Mouse (Mus musculus): ENCODE results near the gene Slc35e2. TPM values are rescaled to one million over a fixed set of nuclear protein-coding genes. Genes with fewer than 3 reads are reported as not detected.
"Not testable (repeated sequence)": the region's sequence is repeated elsewhere in the genome, so short reads cannot be mapped to it uniquely, and the experiment has no call there.

Slc35e2 gene
- polyA plus RNA-seq, 1 experiment from 2014 or later = 4.0 TPM

GRCm38 (mm10) chr4:155564315-155565069, 36.7 kb upstream of the Slc35e2 start:
- CTCF ChIA-PET = interaction anchor here (1.4 to 1.5 kb wide), 2 partner anchors 9 to 15 kb away, joined by 3 to 5 read pairs; no protein-coding TSS in a partner anchor
- ATAC-seq = no peak

GRCm38 (mm10) chr4:155566555-155566954, 34.7 kb upstream of the Slc35e2 start:
- ChIA-PET POLR2A (no interaction called here), CTCF (interaction anchor here (0.6 kb wide), 1 partner anchor 14 kb away, joined by 3 read pairs; no protein-coding TSS in a partner anchor)
- H3K27me3 ChIP-seq = no peaks in the 10 kb centered on the region
- TF ChIP-seq CTCF (IDR thresholded peaks at IDR 0.05) = no peak
- in situ Hi-C loops (cut with MboI; ENCODE audit: low pct_unique_long_range_greater_than_20kb) = loop anchor here (5.0 kb wide), 2 partner anchors 84 to 199 kb away; no protein-coding TSS in a partner anchor
- ATAC-seq = no peak
- DNase-seq (ENCODE audit: low read depth, low spot score) = no peak

More at GRCm38 (mm10) chr4:155564315-155565069, 36.7 kb upstream of the Slc35e2 start:
- H3K27me3 ChIP-seq = no peaks in the 10 kb centered on the region
- POLR2A ChIA-PET = interaction anchor here (0.6 kb wide), 1 partner anchor 450 kb away, joined by 3 read pairs; no protein-coding TSS in a partner anchor
- no peak for DNase-seq (ENCODE audit: low read depth, low spot score)
- TF ChIP-seq CTCF (IDR thresholded peaks at IDR 0.05) = no peak
- in situ Hi-C loops (cut with MboI; ENCODE audit: low pct_unique_long_range_greater_than_20kb) = loop anchor here (5.0 kb wide), 2 partner anchors 82 to 197 kb away; no protein-coding TSS in a partner anchor

GRCm38 (mm10) chr4:155568170-155568569, 33.0 kb upstream of the Slc35e2 start:
- peak; percentile 70 for TF ChIP-seq CTCF (IDR thresholded peaks at IDR 0.05)
- in situ Hi-C loops (cut with MboI; ENCODE audit: low pct_unique_long_range_greater_than_20kb) = loop anchor here (5.0 kb wide), 2 partner anchors 86 to 201 kb away; no protein-coding TSS in a partner anchor
- ATAC-seq (no peak), DNase-seq (ENCODE audit: low read depth, low spot score) (no peak)
- CTCF ChIA-PET = no interaction called here
- H3K27me3 ChIP-seq = no peaks in the 10 kb centered on the region
- POLR2A ChIA-PET = no interaction called here

GRCm38 (mm10) chr4:155568632-155569370, 32.4 kb upstream of the Slc35e2 start:
- no peak for ATAC-seq
- in situ Hi-C loops (cut with MboI; ENCODE audit: low pct_unique_long_range_greater_than_20kb) = loop anchor here (5.0 kb wide), 2 partner anchors 86 to 202 kb away; no protein-coding TSS in a partner anchor
- no peak for DNase-seq (ENCODE audit: low read depth, low spot score)
- CTCF ChIA-PET = no interaction called here
- no peaks in the 10 kb centered on the region for H3K27me3 ChIP-seq
- TF ChIP-seq CTCF (IDR thresholded peaks at IDR 0.05) = peak; percentile 21
- POLR2A ChIA-PET = no interaction called here

GRCm38 (mm10) chr4:155569818-155570217, 31.4 kb upstream of the Slc35e2 start:
- ChIA-PET POLR2A (no interaction called here), CTCF (interaction anchor here (2.7 kb wide), 1 partner anchor 89 kb away, joined by 11 read pairs; no protein-coding TSS in a partner anchor)
- ATAC-seq = no peak
- no peak for DNase-seq (ENCODE audit: low read depth, low spot score)
- H3K27me3 ChIP-seq = no peaks in the 10 kb centered on the region
- no peak for TF ChIP-seq CTCF (IDR thresholded peaks at IDR 0.05)
- in situ Hi-C loops (cut with MboI; ENCODE audit: low pct_unique_long_range_greater_than_20kb) = loop anchor here (5.0 kb wide), 2 partner anchors 88 to 203 kb away; no protein-coding TSS in a partner anchor

- POLR2A ChIA-PET; in situ Hi-C loops (cut with MboI; ENCODE audit: low pct_unique_long_range_greater_than_20kb); H3K27me3 ChIP-seq; DNase-seq (ENCODE audit: low read depth, low spot score); ATAC-seq: not testable (repeated sequence)
- CTCF ChIA-PET = interaction anchor here (2.7 kb wide), 1 partner anchor 90 kb away, joined by 11 read pairs; no protein-coding TSS in a partner anchor
These were observed 30.9 kb upstream of the Slc35e2 start for GRCm38 (mm10) chr4:155570315-155570714.

GRCm38 (mm10) chr4:155571442-155571841, 29.8 kb upstream of the Slc35e2 start:
- ATAC-seq (no peak), DNase-seq (ENCODE audit: low read depth, low spot score) (no peak)
- ChIA-PET CTCF (interaction anchor here (1.3 to 2.7 kb wide), 2 partner anchors 9 to 91 kb away, joined by 5 to 11 read pairs; no protein-coding TSS in a partner anchor), POLR2A (no interaction called here)
- in situ Hi-C loops (cut with MboI; ENCODE audit: low pct_unique_long_range_greater_than_20kb) = no loop called here
- H3K27me3 ChIP-seq = no peaks in the 10 kb centered on the region
- no peak for TF ChIP-seq CTCF (IDR thresholded peaks at IDR 0.05)

GRCm38 (mm10) chr4:155573155-155573554, 28.1 kb upstream of the Slc35e2 start:
- ChIA-PET CTCF (interaction anchor here (1.3 kb wide), 1 partner anchor 8 kb away, joined by 3 read pairs; no protein-coding TSS in a partner anchor), POLR2A (interaction anchor here (0.6 kb wide), 1 partner anchor 54 kb away, joined by 4 read pairs; no protein-coding TSS in a partner anchor)
- no peak for TF ChIP-seq CTCF (IDR thresholded peaks at IDR 0.05)
- ATAC-seq (no peak), DNase-seq (ENCODE audit: low read depth, low spot score) (no peak)
- no peaks in the 10 kb centered on the region for H3K27me3 ChIP-seq
- in situ Hi-C loops (cut with MboI; ENCODE audit: low pct_unique_long_range_greater_than_20kb) = no loop called here

GRCm38 (mm10) chr4:155573876-155574275, 27.3 kb upstream of the Slc35e2 start:
- DNase-seq (ENCODE audit: low read depth, low spot score) (no peak), ATAC-seq (no peak)
- ChIA-PET POLR2A (no interaction called here), CTCF (interaction anchor here (1.3 kb wide), 1 partner anchor 9 kb away, joined by 3 read pairs; no protein-coding TSS in a partner anchor)
- no peak for TF ChIP-seq CTCF (IDR thresholded peaks at IDR 0.05)
- in situ Hi-C loops (cut with MboI; ENCODE audit: low pct_unique_long_range_greater_than_20kb) = no loop called here
- no peaks in the 10 kb centered on the region for H3K27me3 ChIP-seq

GRCm38 (mm10) chr4:155574931-155575330, 26.3 kb upstream of the Slc35e2 start:
- CTCF ChIA-PET = no interaction called here
- DNase-seq (ENCODE audit: low read depth, low spot score) (no peak), ATAC-seq (no peak)
- H3K27me3 ChIP-seq = no peaks in the 10 kb centered on the region
- TF ChIP-seq CTCF (IDR thresholded peaks at IDR 0.05) = no peak
- POLR2A ChIA-PET = no interaction called here
- in situ Hi-C loops (cut with MboI; ENCODE audit: low pct_unique_long_range_greater_than_20kb) = no loop called here

Data from Patski (cell line).